In the genomic region with DNA sequence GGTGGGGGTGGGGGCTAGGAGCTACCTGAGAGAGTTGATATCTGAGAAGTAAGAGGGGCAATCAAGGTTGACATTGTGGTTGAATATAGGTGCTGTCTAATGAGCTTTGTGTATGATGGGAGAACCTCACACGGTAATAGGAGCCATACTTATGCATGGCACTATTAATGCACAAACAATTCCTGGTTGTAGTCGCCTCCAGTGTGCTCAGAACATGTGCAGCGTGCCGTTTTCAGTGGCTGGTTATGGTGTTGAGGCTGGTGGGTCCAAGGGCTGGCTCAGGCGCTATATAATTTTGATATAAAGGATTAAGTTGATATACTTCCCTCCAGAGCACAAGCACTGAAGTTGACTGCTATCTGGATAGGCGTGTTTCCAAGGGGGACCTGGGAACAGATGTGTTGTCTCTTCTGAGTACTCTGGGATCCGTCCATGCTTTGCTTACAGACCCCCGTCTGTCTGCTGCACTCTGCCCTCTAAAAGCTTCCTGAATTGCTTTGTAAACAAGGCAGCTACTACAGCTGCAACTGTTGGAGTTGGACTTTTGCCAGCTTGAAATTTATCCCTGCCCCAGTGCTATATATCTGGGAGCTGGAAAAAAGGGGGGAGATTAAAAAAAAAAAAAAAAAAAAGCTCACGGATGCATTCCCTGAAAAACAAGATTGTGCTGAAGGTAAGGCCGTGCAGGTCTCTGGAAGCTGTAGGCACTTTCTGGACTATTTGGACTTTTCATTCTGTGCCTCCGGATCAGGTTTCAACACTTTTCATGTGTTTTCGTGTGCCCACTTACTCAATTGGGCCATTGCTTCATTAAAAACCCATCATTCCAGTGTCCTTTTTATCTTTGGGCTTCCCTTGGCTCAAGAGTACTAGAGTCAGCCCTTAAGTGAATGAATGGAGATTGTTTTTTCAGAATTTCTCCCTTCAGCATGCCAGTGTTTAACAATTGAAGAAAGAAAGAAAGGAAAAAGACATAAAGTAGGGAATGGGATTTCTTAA, we compare ENCODE assay signal across 9 mouse cellular contexts.
DNase-seq lines count a peak whose midpoint lies in the region; ATAC-seq and TF ChIP-seq lines count a peak whose summit lies in the region.
"Had no signal": no experiment of that assay in that cellular context is flagged by ENCODE, and none has a peak within 500 bp of the region (broad histone marks: within the 10 kb centered on the region; RNA-seq: fewer than 3 reads in every experiment).

No protein-coding gene starts in this region.

- H3K4me2 ChIP-seq in intestine, embryonic 16.5 days (ENCODE audit: low read depth, low read length): no peak overlapping the region
- peak overlapping the region; percentile 20 for H3K4me2 ChIP-seq in liver, embryonic 14.5 days (ENCODE audit: low read depth)

- 45% methylated on average over 12 of the region's 12 CpGs for WGBS in kidney, adult 2 months
- WGBS in intestine, embryonic 16.5 days: 26% methylated on average over 12 of the region's 12 CpGs
- 50% methylated on average over 12 of the region's 12 CpGs for WGBS in liver, embryonic 14.5 days (ENCODE audit: insufficient replicate concordance)
- WGBS in heart, adult 2 months: 59% methylated on average over 12 of the region's 12 CpGs

- H3K36me3 ChIP-seq in kidney, adult 2 months (ENCODE audit: control insufficient read depth, insufficient read depth, low read length): no peaks in the 10 kb centered on the region
- H3K36me3 ChIP-seq in intestine, embryonic 16.5 days (ENCODE audit: control insufficient read depth, insufficient read depth, low read length): no peaks in the 10 kb centered on the region
- H3K36me3 ChIP-seq in liver, embryonic 14.5 days (replicated peaks; ENCODE audit: control insufficient read depth, insufficient read depth, low read depth): no peaks in the 10 kb centered on the region
- no peaks in the 10 kb centered on the region for H3K36me3 ChIP-seq in heart, adult 2 months (ENCODE audit: control insufficient read depth, insufficient read depth, low read length)
- H3K36me3 ChIP-seq: heart, embryonic 10.5 days had no signal

- no peak for TF ChIP-seq CTCF in kidney, adult 2 months (conservative IDR thresholded peaks at IDR 0.05; ENCODE audit: insufficient read depth, insufficient read length, low read depth, low read length)
- TF ChIP-seq CTCF in liver, embryonic 14.5 days (IDR thresholded peaks at IDR 0.05; ENCODE audit: low read depth): no peak
- no peak for TF ChIP-seq CTCF in heart, adult 2 months (IDR thresholded peaks at IDR 0.05)

- no peak overlapping the region for H3K27ac ChIP-seq in kidney, adult 2 months (ENCODE audit: insufficient read depth, low read depth, low read length)
- no peak overlapping the region for H3K27ac ChIP-seq in intestine, embryonic 16.5 days (ENCODE audit: low read length)
- no peak overlapping the region for H3K27ac ChIP-seq in liver, embryonic 14.5 days
- no peak overlapping the region for H3K27ac ChIP-seq in heart, adult 2 months
- H3K27ac ChIP-seq: heart, embryonic 10.5 days had no signal

- H3K9me3 ChIP-seq in intestine, embryonic 16.5 days (ENCODE audit: control insufficient read depth, low read length): no peaks in the 10 kb centered on the region
- H3K9me3 ChIP-seq in liver, embryonic 14.5 days (ENCODE audit: control insufficient read depth, low read length): no peaks in the 10 kb centered on the region
- H3K9me3 ChIP-seq: heart, embryonic 10.5 days had no signal

- peak; percentile 15 for DNase-seq in kidney, adult 2 months
- DNase-seq in kidney, adult 8-10 months: no peak
- DNase-seq in embryo, embryonic 10.5 days (ENCODE audit: low spot score): peak; percentile 45
- peak in 2 of 3 experiments; percentile 5 to 9 for DNase-seq in liver, embryonic 14.5 days (ENCODE audit: low read depth in 3 of 3, low spot score in 3 of 3)
- DNase-seq in heart, adult 2 months: no peak
- no peak for DNase-seq in gastrocnemius, postnatal 36 days
- no peak for DNase-seq in frontal cortex, adult 2 months (ENCODE audit: extremely low spot score in 1 of 2, low spot score in 1 of 2)

- H3K27me3 ChIP-seq in kidney, adult 2 months (replicated peaks; ENCODE audit: control insufficient read depth, insufficient read depth, low read length): no peaks in the 10 kb centered on the region
- H3K27me3 ChIP-seq in intestine, embryonic 16.5 days (replicated peaks; ENCODE audit: control insufficient read depth, insufficient read depth, low read length): no peaks in the 10 kb centered on the region
- H3K27me3 ChIP-seq in liver, embryonic 14.5 days (ENCODE audit: control insufficient read depth, insufficient read depth, low read length): no peaks in the 10 kb centered on the region
- H3K27me3 ChIP-seq in heart, adult 2 months (ENCODE audit: control insufficient read depth, insufficient read depth, low read length): no peaks in the 10 kb centered on the region

- no peak overlapping the region for H3K9ac ChIP-seq in intestine, embryonic 16.5 days (ENCODE audit: low read depth, low read length)
- H3K9ac ChIP-seq in liver, embryonic 14.5 days (replicated peaks): no peak overlapping the region
- H3K9ac ChIP-seq in heart, adult 2 months (ENCODE audit: low read depth, low read length): no peak overlapping the region

- peak; percentile 90 for ATAC-seq in intestine, embryonic 16.5 days
- 0 out of 2 replicates have a peak, but pooled peaks have one; percentile 33 for ATAC-seq in liver, embryonic 14.5 days (ENCODE audit: insufficient read depth)

- intact Hi-C loops in heart, adult 2 months (cut with DNase I): no loop called here
- intact Hi-C loops in gastrocnemius, postnatal 36 days (cut with DNase I): no loop called here

- H3K4me3 ChIP-seq in kidney, adult 2 months (ENCODE audit: insufficient read depth, low read depth, low read length): no peak overlapping the region
- no peak overlapping the region for H3K4me3 ChIP-seq in intestine, embryonic 16.5 days (ENCODE audit: low read length)
- no peak overlapping the region for H3K4me3 ChIP-seq in liver, embryonic 14.5 days (ENCODE audit: insufficient read depth in 1 of 2, low read depth in 2 of 2, low read length in 2 of 2)
- H3K4me3 ChIP-seq in heart, adult 2 months: no peak overlapping the region
- H3K4me3 ChIP-seq: heart, embryonic 10.5 days had no signal

- no peaks in the 10 kb centered on the region for H3K79me2 ChIP-seq in heart, adult 2 months (replicated peaks; ENCODE audit: control insufficient read depth, insufficient read depth, low read length)

- no peaks in the 10 kb centered on the region; the same call in 1 of the 2 replicates for H3K4me1 ChIP-seq in kidney, adult 2 months (ENCODE audit: control insufficient read depth, insufficient read depth, low read length)
- peaks cover 15% of the 10 kb centered on the region for H3K4me1 ChIP-seq in intestine, embryonic 16.5 days (ENCODE audit: control insufficient read depth, insufficient read depth, low read length)
- H3K4me1 ChIP-seq in liver, embryonic 14.5 days (replicated peaks; ENCODE audit: control insufficient read depth in 2 of 2, insufficient read depth in 2 of 2, low read length in 1 of 2): peaks cover 0 to 15% of the 10 kb centered on the region in 2 experiments; a peak in 1 of 4 replicates
- no peaks in the 10 kb centered on the region; the same call in none of the 2 replicates for H3K4me1 ChIP-seq in heart, adult 2 months (ENCODE audit: control insufficient read depth, insufficient read depth, low read length)

- TF ChIP-seq POLR2A in kidney, adult 2 months (IDR thresholded peaks at IDR 0.05; ENCODE audit: low read depth, low read length): no peak
- no peak for TF ChIP-seq POLR2A in heart, adult 2 months (IDR thresholded peaks at IDR 0.05; ENCODE audit: insufficient read depth, low read depth, low read length)

- no peak for TF ChIP-seq EP300 in liver, embryonic 14.5 days (IDR thresholded peaks at IDR 0.05; ENCODE audit: low read depth)
- TF ChIP-seq EP300 in heart, adult 2 months (IDR thresholded peaks at IDR 0.05; ENCODE audit: insufficient read depth, low read depth, low read length): no peak

Comparison
In these comparisons a context has a peak if more than half of its experiments do, and no peak if none do; other contexts are left out.
1. DNase-seq: peak in kidney, adult 2 months (single experiment), embryo, embryonic 10.5 days (single experiment) and liver, embryonic 14.5 days (2 of 3); none in kidney, adult 8-10 months (0 of 2), heart, adult 2 months (0 of 2), gastrocnemius, postnatal 36 days (0 of 2) and frontal cortex, adult 2 months (0 of 2).